Mouse (Mus musculus) activated CD4-positive, CD25-positive, alpha-beta regulatory T cell, adult 4 months (primary cell): ENCODE results near the gene Rpa1. TPM values are rescaled to one million over a fixed set of nuclear protein-coding genes. Genes with fewer than 3 reads are reported as not detected.
"Not testable (repeated sequence)": the region's sequence is repeated elsewhere in the genome, so short reads cannot be mapped to it uniquely, and the experiment has no call there.

Source experiments
- ATAC-seq: one replicate; pipeline ENCODE4 v1.8.0; 2017
- polyA plus RNA-seq, 2 experiments: library from polyadenylated mRNA; unstranded; fragments of 100-300 nt; shearing (Covaris generic); gene quantifications; one replicate each; pipeline ENCODE4 v1.2.1; 2017

Rpa1 gene
- polyA plus RNA-seq, 2 experiments from 2014 or later, result 209 to 263 TPM

GRCm38 (mm10) chr11:75319246-75319645, 28.9 kb downstream of the Rpa1 start:
- ATAC-seq, result no peak

GRCm38 (mm10) chr11:75318351-75319221, 29.5 kb downstream of the Rpa1 start:
- ATAC-seq, result peak; percentile 72

DNA sequence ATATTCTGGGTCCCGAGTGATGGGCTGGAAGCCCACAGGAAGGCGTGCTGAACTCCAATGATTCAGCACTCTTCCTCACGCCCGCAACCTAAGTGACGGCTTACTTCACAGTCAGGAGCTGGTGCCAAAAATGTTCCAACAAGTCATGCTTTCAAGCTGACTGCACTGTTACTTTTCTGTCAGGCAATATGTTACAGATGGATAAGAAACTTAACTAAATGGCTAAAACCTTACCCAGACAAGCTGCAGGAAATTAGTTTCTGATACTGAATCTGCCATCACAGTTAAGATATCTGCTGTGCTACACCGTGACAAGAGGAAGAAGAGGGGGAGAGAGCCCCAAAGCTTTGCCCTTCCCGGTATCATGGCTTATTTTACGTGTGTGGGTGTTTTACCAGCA, 34.3 kb downstream of the Rpa1 start:
- no peak for ATAC-seq

DNA sequence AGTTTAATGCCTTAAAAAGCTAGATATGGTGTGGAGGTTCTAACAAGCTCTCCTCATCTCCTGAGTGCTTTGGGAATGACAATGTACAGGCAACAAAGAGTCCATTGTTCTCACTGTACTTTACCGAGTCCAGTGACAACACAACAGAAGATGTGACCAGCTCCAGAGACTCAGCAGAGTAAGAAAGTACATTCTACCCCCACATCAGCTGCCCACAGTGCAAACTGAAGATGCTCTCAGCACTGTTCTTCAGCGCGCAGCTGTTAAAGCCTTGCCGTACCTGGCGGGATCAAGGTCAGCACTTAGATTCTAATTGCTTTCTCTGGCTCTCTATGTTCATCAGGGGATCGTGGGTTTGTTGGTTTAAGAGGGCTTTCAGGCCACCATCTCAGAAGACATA, 36.4 kb downstream of the Rpa1 start:
- ATAC-seq, result no peak

DNA sequence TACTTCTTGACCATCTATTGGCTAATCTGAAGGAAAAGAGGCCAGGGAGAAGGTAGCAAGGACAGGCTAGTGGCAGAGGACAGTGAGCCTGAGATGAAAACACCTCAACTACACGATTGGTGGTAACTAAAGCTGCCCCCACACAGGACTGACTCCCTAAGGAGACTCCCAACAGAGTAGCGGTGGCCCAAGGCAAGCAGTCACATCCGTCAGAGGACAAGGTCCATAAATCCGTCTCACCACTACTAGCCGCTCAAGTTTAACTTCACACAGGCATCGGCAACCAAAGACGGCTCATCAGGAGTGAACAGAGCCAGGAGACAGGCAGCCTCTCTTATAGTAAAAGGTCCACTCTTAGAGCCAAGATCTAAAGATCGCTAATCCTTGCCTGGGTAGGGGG, 37.3 kb downstream of the Rpa1 start:
- ATAC-seq, result no peak

DNA sequence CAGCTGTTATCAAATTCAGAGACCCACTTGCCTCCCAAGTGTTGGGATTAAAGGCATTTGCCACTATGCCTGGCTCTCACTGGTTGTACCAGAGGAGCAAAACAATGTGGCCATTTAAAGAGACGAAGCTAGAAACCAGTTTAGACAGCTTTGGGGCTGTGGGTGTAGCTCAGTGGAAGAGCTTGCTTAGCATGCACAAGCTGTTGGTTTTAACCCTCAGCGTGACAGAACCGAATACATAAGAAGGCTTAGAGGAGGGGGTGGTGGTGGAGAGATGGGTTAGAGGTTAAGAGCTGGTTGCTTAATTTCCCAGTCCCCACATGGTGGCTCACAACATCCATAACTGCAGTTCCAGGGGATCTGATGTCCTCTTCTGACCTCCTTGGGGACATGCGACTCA, 39.5 kb downstream of the Rpa1 start:
- no peak for ATAC-seq

- no peak for ATAC-seq
These were observed 43.3 kb downstream of the Rpa1 start for GRCm38 (mm10) chr11:75304797-75305196.

DNA sequence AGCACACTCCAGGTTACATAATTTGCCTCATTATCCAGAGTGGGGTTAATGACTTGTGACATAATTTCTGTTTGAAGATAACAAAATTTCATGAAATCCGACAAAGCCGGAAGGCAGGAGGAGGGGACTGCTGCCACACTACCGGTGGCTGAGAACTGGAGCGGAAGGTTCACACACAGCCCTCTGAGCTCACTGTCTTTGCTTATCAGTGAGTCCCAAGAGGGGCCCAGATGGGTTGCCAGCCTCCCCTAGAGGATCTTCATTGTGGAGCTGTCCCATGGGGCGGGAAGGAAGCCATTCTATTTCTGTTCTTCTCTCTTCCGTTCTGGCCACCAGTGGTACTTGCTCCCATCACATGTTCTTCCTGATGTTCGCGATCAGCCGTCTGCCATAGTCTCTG, 47.2 kb downstream of the Rpa1 start:
- ATAC-seq, result no peak

GRCm38 (mm10) chr11:75299786-75300185, 48.3 kb downstream of the Rpa1 start:
- no peak for ATAC-seq

GRCm38 (mm10) chr11:75298491-75298890, 49.6 kb downstream of the Rpa1 start:
- ATAC-seq, result no peak

DNA sequence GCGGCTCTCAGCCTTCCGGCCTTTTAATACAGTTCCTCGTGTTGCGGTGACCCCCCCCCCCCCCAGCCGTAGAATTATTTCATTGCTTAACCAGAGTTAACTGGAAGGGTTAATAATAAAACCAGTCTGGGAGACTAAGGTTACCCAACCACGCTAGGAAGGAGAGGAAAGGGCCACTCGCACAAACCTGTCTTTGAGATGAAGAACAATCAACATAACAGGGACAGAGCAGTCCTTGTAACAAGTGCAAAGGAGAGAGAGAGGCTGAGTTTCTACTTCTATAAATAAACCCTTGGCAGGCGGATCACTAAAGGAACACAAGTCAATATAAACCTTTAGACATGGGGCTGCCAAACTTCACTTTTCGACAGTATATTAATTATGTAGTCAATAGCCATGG, 50.5 kb downstream of the Rpa1 start:
- ATAC-seq, result no peak

GRCm38 (mm10) chr11:75296406-75297005, 51.6 kb downstream of the Rpa1 start:
- no peak for ATAC-seq

GRCm38 (mm10) chr11:75295534-75295933, 52.6 kb downstream of the Rpa1 start:
- ATAC-seq, result not testable (repeated sequence)

DNA sequence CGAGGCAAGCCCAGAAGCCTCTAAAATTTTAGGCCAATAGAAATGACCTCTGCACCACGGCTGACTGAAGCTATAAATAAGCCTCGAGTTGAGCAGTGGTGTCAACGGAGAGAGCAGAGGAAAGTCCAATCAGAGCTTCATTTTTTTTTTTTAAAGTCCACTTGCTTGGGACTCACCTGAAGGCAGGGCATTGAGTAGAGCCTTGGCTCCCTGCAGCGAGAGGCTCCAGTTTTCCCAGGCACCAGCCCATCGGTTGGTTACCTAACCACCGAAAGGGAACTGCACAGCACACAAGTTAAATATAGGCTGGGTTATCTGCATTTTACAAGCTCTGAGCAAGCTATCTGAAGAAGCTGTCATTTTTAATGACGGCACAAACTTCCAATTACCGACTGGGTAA, 53.3 kb downstream of the Rpa1 start:
- ATAC-seq, result no peak

- no peak for ATAC-seq
These were observed 54.2 kb downstream of the Rpa1 start for GRCm38 (mm10) chr11:75293852-75294361.

GRCm38 (mm10) chr11:75292281-75292680, 55.8 kb downstream of the Rpa1 start:
- no peak for ATAC-seq

GRCm38 (mm10) chr11:75291389-75292215, 56.5 kb downstream of the Rpa1 start:
- ATAC-seq, result no peak

- ATAC-seq, result peak; percentile 52
These were observed 57.4 kb downstream of the Rpa1 start for GRCm38 (mm10) chr11:75290566-75291271.

- ATAC-seq, result no peak
These were observed 59.0 kb downstream of the Rpa1 start for GRCm38 (mm10) chr11:75289120-75289519.

GRCm38 (mm10) chr11:75288517-75288916, 59.6 kb downstream of the Rpa1 start:
- ATAC-seq, result no peak

DNA sequence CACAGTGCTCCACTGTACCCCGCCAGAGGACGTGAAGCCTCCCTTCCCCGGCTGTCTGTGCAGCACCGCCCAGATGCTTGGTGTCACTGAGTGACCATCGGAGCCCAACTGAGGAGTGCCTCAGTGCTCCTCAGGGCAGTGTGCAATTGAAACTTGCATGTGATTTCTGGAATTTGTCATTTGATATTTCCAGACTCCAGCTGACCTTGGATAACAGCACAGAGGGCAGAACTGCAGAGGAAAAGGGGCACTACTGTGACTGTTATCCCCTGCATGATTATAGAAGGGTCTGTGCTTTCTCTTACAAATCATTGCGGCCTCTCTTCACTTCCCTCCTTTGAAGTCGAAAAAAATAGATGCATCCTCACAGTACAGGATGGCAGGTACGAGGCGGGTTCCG, 60.2 kb downstream of the Rpa1 start:
- ATAC-seq, result no peak

GRCm38 (mm10) chr11:75286868-75287267, 61.3 kb downstream of the Rpa1 start:
- ATAC-seq, result no peak
